Mouse (Mus musculus) right cerebral cortex, postnatal 4 days (tissue): ENCODE measurements at regions not wholly inside any gene's neighbourhood (a gene's known extent, or its start where the extent isn't known, plus 50 kb on each side); places are given as distances from the start of the nearest gene placed in this dataset.
A peak's percentile ranks its signal among the peaks of the same experiment; 100 is the strongest.

Experiments used
- DNase-seq: peaks from one replicate; pipeline ENCODE4 v3.0.0-alpha.2; 2022

- DNase-seq = no peak
These were observed 797.1 kb upstream of the Slit2 start for GRCm38 (mm10) chr5:47185868-47186267.

GRCm38 (mm10) chr5:47202164-47202914 lies 780.6 kb upstream of the Slit2 start:
- no peak for DNase-seq

GRCm38 (mm10) chr5:47202915-47203296 lies 780.0 kb upstream of the Slit2 start:
- DNase-seq = no peak

- DNase-seq = no peak
These were observed 772.4 kb upstream of the Slit2 start for GRCm38 (mm10) chr5:47210542-47210941.

DNA sequence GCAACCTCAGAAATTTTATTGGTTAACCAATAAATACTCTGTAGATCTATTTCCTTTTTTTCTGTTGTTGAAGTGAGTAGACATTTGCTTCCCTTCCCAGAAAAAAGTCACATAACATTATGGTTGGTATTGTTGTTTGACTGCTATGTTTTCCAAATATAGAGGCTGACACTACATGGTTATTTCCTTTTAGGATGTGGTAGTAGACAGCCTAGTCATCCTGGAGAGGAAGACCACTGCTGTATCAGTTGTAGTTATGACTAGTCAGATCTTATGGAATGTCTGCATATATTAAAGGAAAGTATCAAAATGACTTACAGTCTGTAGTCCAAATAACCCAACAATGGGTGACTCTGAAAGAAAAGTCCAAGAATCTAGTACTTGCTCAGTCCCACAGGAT lies 767.5 kb upstream of the Slit2 start:
- DNase-seq = no peak

DNA sequence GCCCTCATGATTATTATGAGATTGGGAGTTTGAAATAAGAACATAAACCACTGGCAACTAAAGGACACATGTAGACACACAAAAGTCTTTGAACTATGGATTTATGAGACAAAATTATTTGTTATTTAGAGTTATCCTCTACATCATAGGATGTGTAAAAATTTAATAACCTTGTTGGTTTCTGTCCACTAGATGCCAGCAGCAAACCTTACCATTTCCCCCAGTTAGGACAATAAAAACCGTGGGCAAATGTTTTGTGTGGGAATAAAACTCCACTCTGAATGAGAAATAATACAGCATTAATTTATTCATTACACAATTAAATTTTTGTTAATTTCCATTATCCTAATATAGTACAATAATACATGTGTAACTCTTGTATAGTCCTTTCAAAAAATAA lies 757.7 kb upstream of the Slit2 start:
- no peak for DNase-seq

- no peak for DNase-seq
These were observed 746.8 kb upstream of the Slit2 start for GRCm38 (mm10) chr5:47236094-47236493.

GRCm38 (mm10) chr5:47240060-47240459 lies 742.9 kb upstream of the Slit2 start:
- DNase-seq = no peak

DNA sequence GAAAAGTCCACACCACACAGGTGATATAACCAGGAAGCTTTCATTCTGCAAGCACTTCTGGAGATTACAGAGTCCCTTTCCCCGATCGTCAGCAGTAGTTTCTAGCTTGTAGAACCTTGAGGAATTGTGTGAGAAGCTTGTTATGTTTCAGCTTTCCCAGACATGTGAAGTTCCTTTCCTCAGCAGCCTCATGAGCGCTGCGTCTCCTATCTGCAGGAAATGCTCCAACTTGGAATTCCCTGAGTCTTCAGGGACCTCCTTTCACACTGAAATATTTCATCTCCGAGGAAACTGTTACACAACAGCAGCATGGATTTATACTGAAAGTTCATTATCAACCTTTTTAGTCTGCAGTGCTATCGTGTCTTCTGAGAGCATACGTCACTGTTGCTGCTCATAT lies 742.4 kb upstream of the Slit2 start:
- no peak for DNase-seq

DNA sequence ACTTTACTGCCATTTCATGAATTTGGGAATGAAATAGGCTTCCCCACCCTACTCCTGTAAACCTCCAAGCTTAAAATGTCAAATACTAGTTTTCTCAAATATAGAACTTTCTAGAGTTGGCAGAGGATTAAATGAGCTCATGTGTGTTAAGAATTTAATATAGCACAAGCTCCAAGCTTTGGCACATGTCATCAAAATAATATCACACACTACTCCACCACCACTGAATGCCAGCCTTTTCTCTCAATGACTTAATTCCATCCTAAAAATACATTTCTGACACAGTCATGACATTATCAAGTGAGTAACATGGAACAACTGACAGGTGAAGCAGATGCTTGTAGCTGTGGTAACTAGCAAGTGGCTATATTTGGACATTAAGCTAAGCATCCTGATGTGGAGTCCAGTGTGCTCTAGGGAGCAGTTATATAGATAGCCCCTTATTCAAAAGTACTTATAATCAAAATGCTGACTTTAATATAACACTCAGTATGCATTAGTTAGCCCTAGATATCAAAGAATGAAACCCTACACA lies 728.0 kb upstream of the Slit2 start:
- DNase-seq = no peak

- no peak for DNase-seq
These were observed 721.1 kb upstream of the Slit2 start for GRCm38 (mm10) chr5:47261658-47262411.

DNA sequence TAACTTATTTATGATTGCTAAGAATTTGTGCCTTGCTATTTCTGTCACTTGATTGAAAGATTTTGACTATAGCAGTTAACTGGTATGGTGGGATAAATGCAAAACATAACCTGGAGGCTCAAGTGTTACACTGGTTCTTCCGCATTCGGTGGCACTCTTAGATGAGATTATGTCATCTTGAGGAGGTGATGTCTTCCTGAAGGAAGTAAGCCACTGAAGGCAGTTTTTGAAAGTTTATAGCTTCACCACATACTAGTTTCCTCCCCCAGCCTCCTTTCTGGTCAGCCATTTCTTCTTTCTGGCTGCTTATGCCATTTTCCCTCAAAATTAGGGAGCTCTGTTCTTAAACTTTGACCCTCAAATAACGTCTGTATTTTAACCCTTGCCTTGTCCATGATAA lies 710.3 kb upstream of the Slit2 start:
- no peak for DNase-seq

DNA sequence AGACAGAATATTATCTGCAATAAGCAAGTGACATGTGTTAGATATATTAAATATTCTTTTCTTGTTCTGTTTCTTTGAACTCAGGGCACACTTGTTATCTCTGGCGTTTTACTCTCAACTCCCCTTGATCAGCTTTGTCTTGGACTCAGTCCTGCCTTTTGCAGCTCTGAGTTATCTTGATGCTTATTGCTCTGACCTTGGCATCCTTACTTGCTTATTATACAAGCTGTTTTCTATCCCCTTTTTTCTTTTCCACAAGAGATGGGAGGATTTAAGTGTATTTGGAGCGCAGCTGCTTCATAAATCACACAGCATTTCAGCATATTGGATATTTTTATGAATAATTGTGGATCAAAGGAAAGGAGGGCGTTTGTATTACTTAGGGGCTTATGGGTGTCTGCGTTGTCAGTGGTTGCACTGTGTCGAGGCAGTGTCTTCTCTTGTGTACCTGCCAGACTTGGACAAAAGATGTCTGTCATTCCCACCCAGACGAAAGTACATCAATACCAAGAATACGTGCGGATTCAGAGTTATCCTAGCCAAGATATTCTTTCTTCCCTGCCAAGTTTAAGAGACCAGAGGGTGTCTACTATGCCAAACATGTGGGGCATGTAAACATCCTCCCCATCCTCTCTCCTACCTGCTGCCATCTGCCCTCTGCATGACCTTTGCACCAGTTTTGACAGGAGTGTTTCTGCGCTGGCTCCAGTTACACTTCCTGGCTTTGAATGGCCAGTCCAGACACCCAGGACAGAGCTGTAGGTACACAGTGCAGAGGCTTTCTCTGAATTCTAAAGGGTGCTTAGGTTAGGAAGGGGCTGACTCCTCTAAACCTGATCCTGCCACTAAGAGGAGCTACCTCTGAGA lies 709.3 kb upstream of the Slit2 start:
- DNase-seq = no peak

GRCm38 (mm10) chr5:47274256-47274638 lies 708.7 kb upstream of the Slit2 start:
- DNase-seq = no peak

DNA sequence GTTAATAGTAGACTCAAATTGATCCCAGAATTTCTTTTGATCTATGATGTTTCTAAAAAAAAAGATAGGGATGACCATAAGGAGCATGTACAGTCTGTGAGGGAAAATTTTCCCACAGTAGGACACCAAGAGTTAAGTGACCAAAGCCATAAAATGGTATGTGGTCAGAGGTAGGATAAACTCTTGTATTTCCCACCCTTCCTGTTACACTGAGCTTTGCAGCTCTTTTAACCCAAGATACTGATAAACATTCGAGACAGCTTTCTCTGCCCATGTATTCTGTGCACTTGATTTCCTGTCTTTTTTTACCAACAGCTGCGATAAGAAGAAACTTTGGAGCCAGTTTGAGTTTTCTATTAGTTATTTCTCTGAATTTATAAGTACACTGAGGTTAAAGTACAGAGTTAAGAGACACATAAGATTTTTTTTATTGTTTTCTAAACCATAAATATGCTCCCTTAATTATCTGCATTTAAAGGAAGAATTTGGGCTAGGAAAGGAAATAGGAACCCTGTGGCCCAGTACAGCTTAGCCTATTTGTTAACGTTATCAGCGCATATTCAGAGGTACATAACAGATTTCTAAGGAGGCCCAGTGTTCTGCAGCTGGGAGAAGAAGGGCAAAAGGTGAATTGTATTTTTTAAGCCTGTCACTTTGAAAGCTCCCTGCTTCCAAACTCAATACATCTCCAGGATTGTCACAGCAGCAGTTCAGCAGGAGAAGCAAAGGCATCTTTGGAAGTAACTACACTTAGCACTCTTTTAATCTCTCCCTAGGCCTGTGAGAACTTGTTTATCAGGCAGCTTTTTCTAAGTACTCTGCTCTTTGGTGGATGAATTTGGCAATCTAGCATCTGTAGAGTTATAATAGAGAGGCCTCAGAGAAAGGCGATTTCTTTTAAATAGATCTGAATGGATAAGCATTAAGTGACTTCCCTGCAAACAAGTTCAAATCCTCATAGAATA lies 706.4 kb upstream of the Slit2 start:
- DNase-seq = no peak

- no peak for DNase-seq
These were observed 703.3 kb upstream of the Slit2 start for GRCm38 (mm10) chr5:47279630-47280029.

- DNase-seq = no peak
These were observed 683.3 kb upstream of the Slit2 start for GRCm38 (mm10) chr5:47299602-47300001.

- DNase-seq = peak; percentile 12
These were observed 665.4 kb upstream of the Slit2 start for GRCm38 (mm10) chr5:47317506-47317905.

- no peak for DNase-seq
These were observed 664.8 kb upstream of the Slit2 start for GRCm38 (mm10) chr5:47318147-47318546.

- no peak for DNase-seq
These were observed 660.3 kb upstream of the Slit2 start for GRCm38 (mm10) chr5:47322511-47323167.

- DNase-seq = no peak
These were observed 648.6 kb upstream of the Slit2 start for GRCm38 (mm10) chr5:47334299-47334698.

- no peak for DNase-seq
These were observed 646.4 kb upstream of the Slit2 start for GRCm38 (mm10) chr5:47336511-47336910.
